Mouse (Mus musculus): ENCODE data around the gene Adipoq.

Gene Adipoq

GRCm38 (mm10) chr16:23117173-23117572 lies 29.2 kb upstream of the Adipoq start:
- no peak for DNase-seq

GRCm38 (mm10) chr16:23122446-23122845 lies 23.9 kb upstream of the Adipoq start:
- DNase-seq, result no peak

GRCm38 (mm10) chr16:23123104-23123503 lies 23.2 kb upstream of the Adipoq start:
- DNase-seq, result no peak

- no peak for DNase-seq
Observed at GRCm38 (mm10) chr16:23124398-23124797, 21.9 kb upstream of the Adipoq start.

GRCm38 (mm10) chr16:23127311-23127672 lies 19.0 kb upstream of the Adipoq start:
- DNase-seq, result no peak

- peak; percentile 95 for DNase-seq
Observed at GRCm38 (mm10) chr16:23127673-23128375, 18.5 kb upstream of the Adipoq start, which contains the start of gene Rfc4. Rfc4 (minus strand) TSS chr16:23127737.

- DNase-seq, result no peak
Observed at GRCm38 (mm10) chr16:23130303-23130702, 16.0 kb upstream of the Adipoq start.

GRCm38 (mm10) chr16:23132336-23132735 lies 14.0 kb upstream of the Adipoq start:
- DNase-seq, result no peak

- no peak for DNase-seq
Observed at GRCm38 (mm10) chr16:23135421-23136149, 10.8 kb upstream of the Adipoq start.

GRCm38 (mm10) chr16:23136406-23136970 lies 9.8 kb upstream of the Adipoq start:
- DNase-seq, result no peak

- DNase-seq, result no peak
Observed at GRCm38 (mm10) chr16:23140911-23141310, 5.4 kb upstream of the Adipoq start.

- peak; percentile 40 for DNase-seq
Observed at GRCm38 (mm10) chr16:23144326-23144725, 2.0 kb upstream of the Adipoq start.

- DNase-seq, result no peak
Observed at GRCm38 (mm10) chr16:23145211-23145610, 1.1 kb upstream of the Adipoq start.

GRCm38 (mm10) chr16:23148936-23149335 lies 2.6 kb downstream of the Adipoq start:
- DNase-seq, result no peak

GRCm38 (mm10) chr16:23149396-23149795 lies 3.1 kb downstream of the Adipoq start:
- no peak for DNase-seq

- DNase-seq, result peak; percentile 43
Observed at GRCm38 (mm10) chr16:23151423-23151822, 5.1 kb downstream of the Adipoq start.

- no peak for DNase-seq
Observed at GRCm38 (mm10) chr16:23154261-23154660, 7.9 kb downstream of the Adipoq start.

- no peak for DNase-seq
Observed at GRCm38 (mm10) chr16:23157013-23157412, 10.7 kb downstream of the Adipoq start.

GRCm38 (mm10) chr16:23158292-23158691 lies 12.0 kb downstream of the Adipoq start:
- no peak for DNase-seq

GRCm38 (mm10) chr16:23158957-23159356 lies 12.6 kb downstream of the Adipoq start:
- no peak for DNase-seq

GRCm38 (mm10) chr16:23159749-23160148 lies 13.4 kb downstream of the Adipoq start:
- DNase-seq, result no peak

GRCm38 (mm10) chr16:23162116-23162515 lies 15.8 kb downstream of the Adipoq start:
- DNase-seq, result no peak

GRCm38 (mm10) chr16:23164443-23164842 lies 18.1 kb downstream of the Adipoq start:
- DNase-seq, result no peak

GRCm38 (mm10) chr16:23165441-23165840 lies 19.1 kb downstream of the Adipoq start:
- DNase-seq, result peak; percentile 82

Data from thymus, postnatal 4 days (tissue).